Mouse (Mus musculus) spleen, postnatal 14 days (tissue): ENCODE measurements around the gene Gm20521.

Experiments used
- DNase-seq, 2 experiments: peaks; one replicate each; pipeline ENCODE4 v3.0.0; 2021 to 2022; ENCODE audit warnings: low spot score in 2 of 2

Gm20521 gene

GRCm38 (mm10) chr14:54893651-54894181 lies 10.5 kb downstream of the Gm20521 start:
- peak; percentile 90 to 93 for DNase-seq

GRCm38 (mm10) chr14:54894296-54895151 lies 11.3 kb downstream of the Gm20521 start:
- DNase-seq: peak in 1 of 2 experiments; percentile 49

- DNase-seq: no peak
These were observed 14.2 kb downstream of the Gm20521 start for GRCm38 (mm10) chr14:54897445-54897844.

GRCm38 (mm10) chr14:54900383-54900782 lies 17.1 kb downstream of the Gm20521 start:
- DNase-seq: peak in 1 of 2 experiments; percentile 35

GRCm38 (mm10) chr14:54903641-54904040 lies 20.4 kb downstream of the Gm20521 start:
- DNase-seq: no peak

- DNase-seq: no peak
These were observed 25.4 kb downstream of the Gm20521 start for GRCm38 (mm10) chr14:54908682-54909081.

- no peak for DNase-seq
These were observed 29.0 kb downstream of the Gm20521 start for GRCm38 (mm10) chr14:54912109-54912850.

- DNase-seq: peak in 1 of 2 experiments; percentile 24
These were observed 29.6 kb downstream of the Gm20521 start, which contains the start of gene Slc22a17 for GRCm38 (mm10) chr14:54912886-54913285. Slc22a17 (minus strand) TSS chr14:54913132.

- no peak for DNase-seq
These were observed 30.1 kb downstream of the Gm20521 start for GRCm38 (mm10) chr14:54913343-54913742.

GRCm38 (mm10) chr14:54920076-54920685 lies 36.9 kb downstream of the Gm20521 start:
- no peak for DNase-seq

- DNase-seq: no peak
These were observed 41.6 kb downstream of the Gm20521 start for GRCm38 (mm10) chr14:54924641-54925348.

GRCm38 (mm10) chr14:54925349-54926342 lies 42.4 kb downstream of the Gm20521 start, which contains the start of gene Efs:
Efs (minus strand) TSS chr14:54926126.
- DNase-seq: no peak

- DNase-seq: no peak
These were observed 43.3 kb downstream of the Gm20521 start for GRCm38 (mm10) chr14:54926401-54927158.

- DNase-seq: no peak
These were observed 44.1 kb downstream of the Gm20521 start for GRCm38 (mm10) chr14:54927296-54927695.

- no peak for DNase-seq
These were observed 46.6 kb downstream of the Gm20521 start for GRCm38 (mm10) chr14:54929801-54930200.

GRCm38 (mm10) chr14:54930431-54930830 lies 47.2 kb downstream of the Gm20521 start:
- DNase-seq: no peak

GRCm38 (mm10) chr14:54932645-54933150 lies 49.5 kb downstream of the Gm20521 start, which contains the start of gene Il25:
Il25 (plus strand) TSS chr14:54932695.
- DNase-seq: no peak

- DNase-seq: no peak
These were observed 52.9 kb downstream of the Gm20521 start, which contains the start of gene Cmtm5 for GRCm38 (mm10) chr14:54935904-54936830. Cmtm5 (plus strand) TSS chr14:54936261.
